Mouse (Mus musculus): ENCODE results near the gene Rnase1. TPM values are rescaled to one million over a fixed set of nuclear protein-coding genes. Genes with fewer than 3 reads are reported as not detected.

Gene Rnase1
- total and polyA plus RNA-seq, 3 experiments = 0.07 TPM; not detected in 2

DNA sequence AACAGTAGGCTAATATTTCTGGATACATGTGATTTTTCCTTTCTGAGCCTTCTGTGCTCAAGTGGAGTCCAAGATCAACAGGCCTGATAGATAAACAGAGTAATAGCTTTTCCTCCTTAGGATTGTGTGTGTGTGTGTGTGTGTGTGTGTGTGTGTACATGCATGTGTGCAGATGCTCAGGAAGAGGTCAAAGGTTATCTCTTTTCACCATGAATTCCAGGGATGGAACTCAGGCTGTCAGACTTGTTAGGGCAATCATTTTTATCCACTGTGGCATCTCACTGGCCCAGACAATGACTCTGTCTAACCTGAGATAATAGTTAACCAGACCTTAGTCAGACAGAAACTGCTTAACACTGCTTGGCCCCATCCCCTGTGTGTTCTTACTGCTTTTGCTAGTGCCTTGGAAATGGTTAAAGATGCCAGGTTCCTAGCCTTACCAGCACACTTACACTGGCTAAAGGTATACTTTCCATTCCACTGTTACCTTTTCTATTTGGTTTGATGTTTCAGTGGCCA lies 40.1 kb downstream of the Rnase1 start:
- TF ChIP-seq MAX (IDR thresholded peaks at IDR 0.05; ENCODE audit: low read length) = no peak
- no peak for TF ChIP-seq MAZ (IDR thresholded peaks at IDR 0.05; ENCODE audit: low read depth, low read length)
- no peak for TF ChIP-seq SMC3 (IDR thresholded peaks at IDR 0.05; ENCODE audit: low read depth, low read length)
- no peak for TF ChIP-seq CHD2 (IDR thresholded peaks at IDR 0.05; ENCODE audit: low read length)
- no peak for TF ChIP-seq ZC3H11A (IDR thresholded peaks at IDR 0.05; ENCODE audit: low read depth, low read length)
- TF ChIP-seq ETS1 (IDR thresholded peaks at IDR 0.05; ENCODE audit: low read depth, low read length) = no peak
- no peak for TF ChIP-seq CHD1 (IDR thresholded peaks at IDR 0.05; ENCODE audit: low read depth, low read length)
- no peak for TF ChIP-seq MEF2A (IDR thresholded peaks at IDR 0.05; ENCODE audit: extremely low read depth, insufficient replicate concordance, low read depth, low read length, poor library complexity, severe bottlenecking)
- TF ChIP-seq ZMIZ1 (IDR thresholded peaks at IDR 0.05; ENCODE audit: low read depth, low read length) = no peak

DNA sequence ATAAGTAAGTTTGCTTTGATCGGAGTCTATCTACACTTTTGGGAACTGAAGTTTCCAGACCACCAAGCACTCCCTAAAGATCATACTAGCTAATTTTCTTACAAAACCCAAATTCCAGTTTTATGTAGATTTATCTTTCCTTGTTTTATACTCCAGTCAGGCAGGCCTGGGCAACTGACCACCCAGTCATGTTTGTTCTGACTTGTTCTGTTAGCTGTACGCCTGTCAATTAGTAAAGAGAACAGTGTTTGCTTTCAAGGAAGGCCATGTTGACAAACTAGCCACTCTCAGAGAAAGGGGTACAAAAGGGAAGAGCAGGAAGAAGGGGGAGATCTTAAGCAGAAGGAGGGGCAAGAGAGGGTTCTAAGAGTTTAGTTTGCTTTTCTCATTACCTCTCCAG lies 42.2 kb downstream of the Rnase1 start:
- Histone ChIP-seq H3K79me2 (ENCODE audit: control insufficient read depth, insufficient read depth, low read length, poor library complexity) (no peaks in the 10 kb centered on the region), H3K4me3 (ENCODE audit: control insufficient read depth in 1 of 2, insufficient read depth in 1 of 2, low read depth in 2 of 2, low read length in 2 of 2) (no peak overlapping the region), H3K27me3 (ENCODE audit: control insufficient read depth in 1 of 2, insufficient read depth in 2 of 2, low read length in 2 of 2) (no peaks in the 10 kb centered on the region; a peak in 1 of 4 replicates), H3K27ac (ENCODE audit: control insufficient read depth, low read depth, low read length) (no peak overlapping the region), H3K9me3 (replicated peaks; ENCODE audit: insufficient read depth, low read length) (no peaks in the 10 kb centered on the region), H3K36me3 (ENCODE audit: control insufficient read depth in 1 of 2, insufficient read depth in 2 of 2, low read length in 2 of 2) (no peaks in the 10 kb centered on the region), H3K9ac (ENCODE audit: control insufficient read depth, low read depth, low read length, poor library complexity, severe bottlenecking) (no peak overlapping the region), H3K4me1 (ENCODE audit: control insufficient read depth in 1 of 2, insufficient read depth in 2 of 2, low read length in 2 of 2) (no peaks in the 10 kb centered on the region)
- no peak for DNase-seq (ENCODE audit: low read depth, low spot score)
- TF ChIP-seq KAT2A (conservative IDR thresholded peaks at IDR 0.05; ENCODE audit: low read depth, low read length) = no peak
- TF ChIP-seq USF1 (IDR thresholded peaks at IDR 0.05; ENCODE audit: low read depth, low read length) = no peak
- TF ChIP-seq CHD2 (IDR thresholded peaks at IDR 0.05; ENCODE audit: low read length) = no peak
- no peak for TF ChIP-seq USF2 (IDR thresholded peaks at IDR 0.05; ENCODE audit: borderline replicate concordance in 1 of 2, insufficient read depth in 1 of 2, low read depth in 1 of 2, low read length in 2 of 2)
- TF ChIP-seq SIN3A (IDR thresholded peaks at IDR 0.05; ENCODE audit: low read length) = no peak
- no peak for TF ChIP-seq ETS1 (IDR thresholded peaks at IDR 0.05; ENCODE audit: low read depth, low read length)
- no peak for TF ChIP-seq MAX (IDR thresholded peaks at IDR 0.05; ENCODE audit: low read length)
- TF ChIP-seq TCF12 (IDR thresholded peaks at IDR 0.05; ENCODE audit: low read depth, low read length) = no peak
- TF ChIP-seq NRF1 (IDR thresholded peaks at IDR 0.05; ENCODE audit: insufficient read depth, low read depth, low read length, poor library complexity, severe bottlenecking) = no peak
- no peak for TF ChIP-seq MXI1 (IDR thresholded peaks at IDR 0.05; ENCODE audit: low read depth, low read length)
- no peak for TF ChIP-seq RAD21 (IDR thresholded peaks at IDR 0.05; ENCODE audit: low read depth, low read length)
- TF ChIP-seq POLR2AphosphoS2 (IDR thresholded peaks at IDR 0.05; ENCODE audit: low read length) = no peak
- no peak for TF ChIP-seq GABPA (IDR thresholded peaks at IDR 0.05; ENCODE audit: low read depth, low read length)
- no peak for TF ChIP-seq HCFC1 (IDR thresholded peaks at IDR 0.05; ENCODE audit: low read depth, low read length)
- TF ChIP-seq POLR2AphosphoS5 (IDR thresholded peaks at IDR 0.05; ENCODE audit: borderline replicate concordance, low read depth, low read length) = no peak
- TF ChIP-seq EP300 (IDR thresholded peaks at IDR 0.05; ENCODE audit: low read depth in 1 of 2, low read length in 2 of 2) = no peak
- TF ChIP-seq CTCF (IDR thresholded peaks at IDR 0.05 in 2 of 3, conservative IDR thresholded peaks at IDR 0.05 in 1 of 3; ENCODE audit: control insufficient read depth in 1 of 3, insufficient read depth in 1 of 3, low read depth in 2 of 3, low read length in 3 of 3, poor library complexity in 1 of 3, severe bottlenecking in 1 of 3) = no peak
- no peak for TF ChIP-seq ZC3H11A (IDR thresholded peaks at IDR 0.05; ENCODE audit: low read depth, low read length)
- TF ChIP-seq ZNF384 (IDR thresholded peaks at IDR 0.05; ENCODE audit: low read depth, low read length) = no peak

More for the DNA sequence above, 40.1 kb downstream of the Rnase1 start:
- Histone ChIP-seq H3K36me3 (ENCODE audit: control insufficient read depth in 1 of 2, insufficient read depth in 2 of 2, low read length in 2 of 2) (no peaks in the 10 kb centered on the region), H3K9me3 (replicated peaks; ENCODE audit: insufficient read depth, low read length) (no peaks in the 10 kb centered on the region), H3K79me2 (ENCODE audit: control insufficient read depth, insufficient read depth, low read length, poor library complexity) (no peaks in the 10 kb centered on the region), H3K4me3 (ENCODE audit: control insufficient read depth in 1 of 2, insufficient read depth in 1 of 2, low read depth in 2 of 2, low read length in 2 of 2) (no peak overlapping the region), H3K4me1 (ENCODE audit: control insufficient read depth in 1 of 2, insufficient read depth in 2 of 2, low read length in 2 of 2) (no peaks in the 10 kb centered on the region), H3K27ac (ENCODE audit: control insufficient read depth, low read depth, low read length) (no peak overlapping the region), H3K27me3 (ENCODE audit: control insufficient read depth in 1 of 2, insufficient read depth in 2 of 2, low read length in 2 of 2) (peaks cover 0 to 3% of the 10 kb centered on the region in 2 experiments; a peak in 1 of 4 replicates), H3K9ac (ENCODE audit: control insufficient read depth, low read depth, low read length, poor library complexity, severe bottlenecking) (no peak overlapping the region)
- DNase-seq (ENCODE audit: low read depth, low spot score) = no peak

All from MEL (cell line).